Mouse (Mus musculus) layer of hippocampus, adult 2 months (tissue): ENCODE data around the gene Mul1. TPM values are rescaled to one million over a fixed set of nuclear protein-coding genes. Genes with fewer than 3 reads are reported as not detected.
"Not testable (repeated sequence)": the region's sequence is repeated elsewhere in the genome, so short reads cannot be mapped to it uniquely, and the experiment has no call there.

Source experiments
- DNase-seq, 2 experiments: peaks; one replicate each; pipeline ENCODE4 v3.0.0; 2022; ENCODE audit warnings: low spot score in 2 of 2
- H3K27ac ChIP-seq: fragments of 200-600 bp; 2 replicates; pipeline ENCODE4 v1.8.1; 2022
- H3K4me3 ChIP-seq: fragments of 200-600 bp; 2 replicates; pipeline ENCODE4 v1.8.1; 2022; ENCODE audit warnings: mild to moderate bottlenecking
- CTCF ChIP-seq: fragments of 200-600 bp; conservative IDR thresholded peaks from 2 replicates; pipeline ENCODE4 v1.8.1; 2022; ENCODE audit warnings: antibody characterized with exemption, mild to moderate bottlenecking, moderate library complexity
- total RNA-seq, 2 experiments: library from RNA; stranded (reverse); gene quantifications; 2 replicates each; pipeline ENCODE4 v1.2.3; 2021

Gene Mul1
- total RNA-seq, 2 experiments from 2014 or later: 54.4 to 57.9 TPM

GRCm38 (mm10) chr4:138416414-138416813 is 18.1 kb upstream of the Mul1 start:
- Histone ChIP-seq H3K27ac (peak overlapping the region; percentile 75; the same call in 1 of the 2 replicates), H3K4me3 (no peak overlapping the region)
- TF ChIP-seq CTCF: peak; percentile 58
- DNase-seq: no peak

GRCm38 (mm10) chr4:138417882-138418281 is 16.6 kb upstream of the Mul1 start:
- no peak overlapping the region for H3K4me3 ChIP-seq
- no peak for DNase-seq
- no peak for TF ChIP-seq CTCF
- peak overlapping the region; percentile 36; the same call in 1 of the 2 replicates for H3K27ac ChIP-seq

GRCm38 (mm10) chr4:138418340-138418957 is 16.0 kb upstream of the Mul1 start:
- H3K4me3 ChIP-seq: no peak overlapping the region
- no peak for DNase-seq

GRCm38 (mm10) chr4:138425028-138425427 is 9.4 kb upstream of the Mul1 start:
- Histone ChIP-seq H3K4me3 (no peak overlapping the region), H3K27ac (no peak overlapping the region)
- DNase-seq: no peak
- no peak for TF ChIP-seq CTCF

More at GRCm38 (mm10) chr4:138418340-138418957, 16.0 kb upstream of the Mul1 start:
- H3K27ac ChIP-seq: peak overlapping the region; percentile 36; the same call in 1 of the 2 replicates
- no peak for TF ChIP-seq CTCF

GRCm38 (mm10) chr4:138425604-138426003 is 8.9 kb upstream of the Mul1 start:
- not testable (repeated sequence) for H3K27ac ChIP-seq, DNase-seq, H3K4me3 ChIP-seq

- Histone ChIP-seq H3K27ac (peak overlapping the region; percentile 73), H3K4me3 (peak overlapping the region; percentile 6; the same call in 1 of the 2 replicates)
- peak; percentile 87 for TF ChIP-seq CTCF
- DNase-seq: peak; percentile 92 to 93
Measured at GRCm38 (mm10) chr4:138426778-138427705, 7.4 kb upstream of the Mul1 start.

GRCm38 (mm10) chr4:138429778-138430177 is 4.7 kb upstream of the Mul1 start:
- TF ChIP-seq CTCF: peak; percentile 79
- H3K27ac ChIP-seq: no peak overlapping the region
- no peak overlapping the region for H3K4me3 ChIP-seq
- DNase-seq: peak in 1 of 2 experiments; percentile 53

- no peak for TF ChIP-seq CTCF
- DNase-seq: no peak
- H3K4me3 ChIP-seq: no peak overlapping the region
- no peak overlapping the region for H3K27ac ChIP-seq
Measured at GRCm38 (mm10) chr4:138431340-138431739, 3.1 kb upstream of the Mul1 start.

GRCm38 (mm10) chr4:138440062-138440461 is 5.6 kb downstream of the Mul1 start:
- TF ChIP-seq CTCF: no peak
- no peak overlapping the region for H3K27ac ChIP-seq
- DNase-seq: no peak
- no peak overlapping the region for H3K4me3 ChIP-seq

GRCm38 (mm10) chr4:138444941-138445340 is 10.5 kb downstream of the Mul1 start:
- Histone ChIP-seq H3K4me3 (no peak overlapping the region), H3K27ac (no peak overlapping the region)
- TF ChIP-seq CTCF: no peak
- no peak for DNase-seq

GRCm38 (mm10) chr4:138446981-138447380 is 12.5 kb downstream of the Mul1 start:
- H3K27ac ChIP-seq: peak overlapping the region; percentile 89
- peak in 1 of 2 experiments; percentile 37 for DNase-seq
- H3K4me3 ChIP-seq: no peak overlapping the region
- TF ChIP-seq CTCF: no peak

GRCm38 (mm10) chr4:138447387-138447786 is 12.9 kb downstream of the Mul1 start:
- Histone ChIP-seq H3K27ac (peak overlapping the region; percentile 89), H3K4me3 (peak overlapping the region; percentile 22; the same call in 1 of the 2 replicates)
- TF ChIP-seq CTCF: peak; percentile 99
- peak; percentile 94 to 98 for DNase-seq
